In genomic region chr7:127519284-127519683, GRCm38 (mm10) we compare ENCODE assay signal across 8 mouse cellular contexts. TPM values are rescaled to one million over a fixed set of nuclear protein-coding genes. Genes with fewer than 3 reads are reported as not detected.
DNase-seq lines count a peak whose midpoint lies in the region; ATAC-seq and TF ChIP-seq lines count a peak whose summit lies in the region.

Gene Gm42715, plus strand, starts transcription at chr7:127519584.

- no peak within 1 kb of the TSS for H3K4me2 ChIP-seq in CH12.LX (ENCODE audit: insufficient read depth, low read depth, poor library complexity, severe bottlenecking)
- no peak within 1 kb of the TSS for H3K4me2 ChIP-seq in embryonic facial prominence, embryonic 12.5 days (replicated peaks)

- no peak for TF ChIP-seq RAD21 in CH12.LX (IDR thresholded peaks at IDR 0.05; ENCODE audit: low read depth, low read length)

- no peak within 1 kb of the TSS for H3K27ac ChIP-seq in CH12.LX (ENCODE audit: insufficient read depth, low read depth)
- no peak within 1 kb of the TSS for H3K27ac ChIP-seq in embryonic facial prominence, embryonic 12.5 days

- in situ Hi-C loops in CH12.LX (cut with MboI; ENCODE audit: low pct_ligation_motif_present, low pct_unique_long_range_greater_than_20kb, low sequenced_read_pairs), result no loop called here

- intact Hi-C loops in heart, postnatal 25 days (cut with DNase I), result no loop called here

- H3K9ac ChIP-seq in CH12.LX (ENCODE audit: insufficient read depth, low read depth), result no peak within 1 kb of the TSS
- H3K9ac ChIP-seq in embryonic facial prominence, embryonic 12.5 days, result no peak within 1 kb of the TSS

- H3K27me3 ChIP-seq in CH12.LX (replicated peaks), result no peaks in the 10 kb centered on the region
- H3K27me3 ChIP-seq in embryonic facial prominence, embryonic 12.5 days, result no peaks in the 10 kb centered on the region

- 93% methylated on average over 3 of the region's 3 CpGs for WGBS in embryonic facial prominence, embryonic 12.5 days
- 87% methylated on average over 3 of the region's 3 CpGs for WGBS in large intestine, adult 2 months

- no peaks in the 10 kb centered on the region for H3K9me3 ChIP-seq in CH12.LX (replicated peaks; ENCODE audit: low read length)
- H3K9me3 ChIP-seq in embryonic facial prominence, embryonic 12.5 days, result no peaks in the 10 kb centered on the region

- dilution Hi-C loops in CH12.LX (cut with MboI; ENCODE audit: extremely low pct_ligation_motif_present, extremely low pct_unique_long_range_greater_than_20kb, low sequenced_read_pairs), result no loop called here

- H3K4me1 ChIP-seq in CH12.LX (ENCODE audit: control insufficient read depth in 1 of 2, insufficient read depth in 2 of 2), result peaks cover 0 to 6% of the 10 kb centered on the region in 2 experiments; a peak in 1 of 4 replicates
- H3K4me1 ChIP-seq in embryonic facial prominence, embryonic 12.5 days, result no peaks in the 10 kb centered on the region

- no peak for TF ChIP-seq CTCF in CH12.LX (conservative IDR thresholded peaks at IDR 0.05 in 1 of 2, IDR thresholded peaks at IDR 0.05 in 1 of 2; ENCODE audit: low read depth in 2 of 2, low read length in 2 of 2)

- ATAC-seq in embryonic facial prominence, embryonic 12.5 days (ENCODE audit: insufficient number of reproducible peaks, insufficient read depth, low FRiP score, low TSS enrichment), result no peak

- peaks cover 35% of the 10 kb centered on the region for H3K79me2 ChIP-seq in CH12.LX (replicated peaks; ENCODE audit: control insufficient read depth, extremely low read depth, insufficient read depth, poor library complexity, severe bottlenecking)

- H3K4me3 ChIP-seq in CH12.LX (replicated peaks in 1 of 3; ENCODE audit: low read depth in 2 of 3, low read length in 2 of 3, poor library complexity in 1 of 3), result no peak within 1 kb of the TSS
- no peak within 1 kb of the TSS for H3K4me3 ChIP-seq in embryonic facial prominence, embryonic 12.5 days

- no peak for DNase-seq in heart, postnatal 4 days
- DNase-seq in heart, postnatal 25 days (ENCODE audit: low spot score), result no peak
- DNase-seq in CH12.LX (ENCODE audit: extremely low read depth), result no peak
- no peak for DNase-seq in large intestine, adult 2 months (ENCODE audit: low read depth, low spot score)
- DNase-seq in cerebellum, postnatal 10 days, result no peak
- no peak for DNase-seq in right cerebral cortex, postnatal 14 days
- DNase-seq in kidney, postnatal 25 days, result no peak

- TF ChIP-seq POLR2A in CH12.LX (IDR thresholded peaks at IDR 0.05; ENCODE audit: low read depth, low read length), result no peak

- TF ChIP-seq EP300 in CH12.LX (IDR thresholded peaks at IDR 0.05; ENCODE audit: low read length), result no peak

- peaks cover 61 to 87% of the 10 kb centered on the region in 2 experiments for H3K36me3 ChIP-seq in CH12.LX (replicated peaks in 1 of 2; ENCODE audit: control insufficient read depth in 1 of 2, insufficient read depth in 1 of 2, low read length in 1 of 2)
- H3K36me3 ChIP-seq in embryonic facial prominence, embryonic 12.5 days, result peaks cover 77% of the 10 kb centered on the region

TF ChIP-seq in CH12.LX, 34 proteins besides CTCF, POLR2A, EP300 and RAD21:
- TF ChIP-seq ZMIZ1 (IDR thresholded peaks at IDR 0.05; ENCODE audit: low read depth, low read length), result no peak
- no peak for TF ChIP-seq PAX5 (IDR thresholded peaks at IDR 0.05; ENCODE audit: low read length)
- no peak for TF ChIP-seq CHD1 (IDR thresholded peaks at IDR 0.05; ENCODE audit: low read depth, low read length)
- no peak for TF ChIP-seq MAFK (IDR thresholded peaks at IDR 0.05; ENCODE audit: insufficient replicate concordance, low read length)
- no peak for TF ChIP-seq E2F4 (IDR thresholded peaks at IDR 0.05; ENCODE audit: insufficient replicate concordance, low read depth, low read length)
- no peak for TF ChIP-seq ZNF384 (IDR thresholded peaks at IDR 0.05; ENCODE audit: low read depth, low read length)
- no peak for TF ChIP-seq POLR2AphosphoS2 (IDR thresholded peaks at IDR 0.05; ENCODE audit: low read depth, low read length)
- TF ChIP-seq MXI1 (IDR thresholded peaks at IDR 0.05; ENCODE audit: low read depth, low read length), result no peak
- TF ChIP-seq MAZ (IDR thresholded peaks at IDR 0.05; ENCODE audit: low read depth, low read length), result no peak
- TF ChIP-seq ETS1 (conservative IDR thresholded peaks at IDR 0.05; ENCODE audit: low read depth, low read length), result no peak
- no peak for TF ChIP-seq MYC (IDR thresholded peaks at IDR 0.05; ENCODE audit: low read depth, low read length)
- no peak for TF ChIP-seq GABPA (IDR thresholded peaks at IDR 0.05; ENCODE audit: insufficient replicate concordance, low read depth, low read length)
- TF ChIP-seq MAX (IDR thresholded peaks at IDR 0.05; ENCODE audit: low read length), result no peak
- no peak for TF ChIP-seq BHLHE40 (IDR thresholded peaks at IDR 0.05; ENCODE audit: low read depth, low read length)
TF ChIP-seq in CH12.LX: peak in this region for 0.

RNA-seq across cellular contexts. Expression of gene Gm42715, which starts in this region (rescaled TPM):
- total RNA-seq in heart, postnatal 4 days (2021), result 10 to 100 TPM; 16.5 to 17.1 TPM
- total RNA-seq in heart, postnatal 25 days (2021), result 10 to 100 TPM in 1 of 2 experiments, 1 to 10 TPM in 1; 10.0 to 10.1 TPM
- total RNA-seq in CH12.LX (2012; rRNA removed), result 12.0 and 12.7 TPM in 2 replicates
- total RNA-seq in CH12.LX (2014; rRNA removed), result 2.0 and 5.8 TPM in 2 replicates
- polyA plus RNA-seq in CH12.LX (2012; ENCODE audit: insufficient read length, low read depth), result 13.6 and 14.1 TPM in 2 replicates
- polyA plus RNA-seq in embryonic facial prominence, embryonic 12.5 days (2016; fragmentation: Nextera tagmentation; extraction: Ambion mirVana), result 16.9 and 17.2 TPM in 2 replicates
- polyA plus RNA-seq in large intestine, adult 2 months (2012; rRNA removed), result 12.6 and 14.7 TPM in 2 replicates
